9 mouse cellular contexts compared by ENCODE assay signal in genomic region chr4:137085083-137085810, GRCm38 (mm10). TPM values are rescaled to one million over a fixed set of nuclear protein-coding genes. Genes with fewer than 3 reads are reported as not detected.
DNase-seq lines count a peak whose midpoint lies in the region; ATAC-seq and TF ChIP-seq lines count a peak whose summit lies in the region.
"Had no signal": no experiment of that assay in that cellular context is flagged by ENCODE, and none has a peak within 500 bp of the region (broad histone marks: within the 10 kb centered on the region; RNA-seq: fewer than 3 reads in every experiment).

No protein-coding gene starts in this region.

- H3K36me3 ChIP-seq in kidney, postnatal 0 days (ENCODE audit: insufficient read depth, low read length), result no peaks in the 10 kb centered on the region
- no peaks in the 10 kb centered on the region for H3K36me3 ChIP-seq in kidney, embryonic 14.5 days (ENCODE audit: control insufficient read depth, insufficient read depth, low read length)
- H3K36me3 ChIP-seq in C2C12 (ENCODE audit: control insufficient read depth, insufficient read depth), result no peaks in the 10 kb centered on the region
- no peaks in the 10 kb centered on the region for H3K36me3 ChIP-seq in limb, embryonic 14.5 days (ENCODE audit: control insufficient read depth, insufficient read depth, low read length)

- no peak overlapping the region for H3K4me2 ChIP-seq in kidney, postnatal 0 days (ENCODE audit: low read length)
- no peak overlapping the region for H3K4me2 ChIP-seq in kidney, embryonic 14.5 days (replicated peaks; ENCODE audit: low read depth, low read length)
- H3K4me2 ChIP-seq in limb, embryonic 14.5 days (replicated peaks; ENCODE audit: low read depth, low read length, severe bottlenecking), result peak overlapping the region; percentile 17; the same call in 1 of the 2 replicates

- H3K27me3 ChIP-seq in kidney, postnatal 0 days (ENCODE audit: insufficient read depth, low read length), result no peaks in the 10 kb centered on the region
- no peaks in the 10 kb centered on the region; the same call in 1 of the 2 replicates for H3K27me3 ChIP-seq in kidney, embryonic 14.5 days (ENCODE audit: control insufficient read depth, insufficient read depth, low read length)
- peaks cover 11% of the 10 kb centered on the region for H3K27me3 ChIP-seq in C2C12 (ENCODE audit: control insufficient read depth, insufficient read depth, insufficient read length)
- no peaks in the 10 kb centered on the region for H3K27me3 ChIP-seq in limb, embryonic 14.5 days (ENCODE audit: control insufficient read depth, insufficient read depth, low read length)

- no peak for TF ChIP-seq POLR2A in brain, embryonic 14.5 days (IDR thresholded peaks at IDR 0.05; ENCODE audit: borderline replicate concordance, extremely low read depth, insufficient read depth, insufficient read length, poor library complexity, severe bottlenecking)
- no peak for TF ChIP-seq POLR2A in limb, embryonic 14.5 days (IDR thresholded peaks at IDR 0.05; ENCODE audit: borderline replicate concordance, extremely low read depth, insufficient read depth, insufficient read length)

- WGBS in kidney, postnatal 0 days, result 37% methylated on average over 18 of the region's 18 CpGs
- 47% methylated on average over 18 of the region's 18 CpGs for WGBS in kidney, embryonic 14.5 days
- WGBS in limb, embryonic 14.5 days, result 16% methylated on average over 18 of the region's 18 CpGs

- H3K4me1 ChIP-seq in kidney, postnatal 0 days (replicated peaks; ENCODE audit: insufficient read depth, low read length), result no peaks in the 10 kb centered on the region
- no peaks in the 10 kb centered on the region; the same call in 1 of the 2 replicates for H3K4me1 ChIP-seq in kidney, embryonic 14.5 days (ENCODE audit: control insufficient read depth, insufficient read depth, low read length)
- peaks cover 13% of the 10 kb centered on the region for H3K4me1 ChIP-seq in limb, embryonic 14.5 days (ENCODE audit: control insufficient read depth, insufficient read depth, low read length)

- ATAC-seq in kidney, postnatal 0 days (replicated peaks; ENCODE audit: low FRiP score, low read depth), result no peak
- ATAC-seq in kidney, embryonic 14.5 days (ENCODE audit: low FRiP score, low TSS enrichment), result no peak
- peak; percentile 34; the same call in 1 of the 2 replicates for ATAC-seq in limb, embryonic 14.5 days (ENCODE audit: low FRiP score, low read depth)
- ATAC-seq: midbrain, embryonic 16.5 days had no signal

- H3K9me3 ChIP-seq in kidney, postnatal 0 days (replicated peaks; ENCODE audit: low read length), result no peaks in the 10 kb centered on the region
- no peaks in the 10 kb centered on the region for H3K9me3 ChIP-seq in kidney, embryonic 14.5 days (ENCODE audit: control insufficient read depth, low read length)
- no peaks in the 10 kb centered on the region for H3K9me3 ChIP-seq in limb, embryonic 14.5 days (ENCODE audit: control insufficient read depth, low read length)

- H3K4me3 ChIP-seq in kidney, postnatal 0 days (replicated peaks; ENCODE audit: low read depth, low read length), result no peak overlapping the region
- H3K4me3 ChIP-seq in kidney, embryonic 14.5 days (ENCODE audit: low read length), result no peak overlapping the region
- H3K4me3 ChIP-seq in C2C12 (ENCODE audit: insufficient read depth, poor library complexity, severe bottlenecking), result no peak overlapping the region
- H3K4me3 ChIP-seq in limb, embryonic 14.5 days (replicated peaks; ENCODE audit: low read length), result no peak overlapping the region

- DNase-seq in kidney, postnatal 0 days (ENCODE audit: low spot score), result peak; percentile 24
- no peak for DNase-seq in brain, embryonic 14.5 days (ENCODE audit: low read depth)
- peak; percentile 34 for DNase-seq in limb, embryonic 14.5 days (ENCODE audit: low spot score)
- no peak for DNase-seq in spleen, postnatal 14 days (ENCODE audit: low spot score in 2 of 2)
- DNase-seq in thymus, postnatal 4 days, result no peak
- no peak for DNase-seq in urinary bladder, postnatal 4 days (ENCODE audit: low spot score in 2 of 2)

- TF ChIP-seq CTCF in kidney, postnatal 0 days (IDR thresholded peaks at IDR 0.05; ENCODE audit: low read depth), result peak; percentile 45; the same call in 1 of the 2 replicates
- TF ChIP-seq CTCF in C2C12 (IDR thresholded peaks at IDR 0.05; ENCODE audit: control insufficient read depth, insufficient read depth, insufficient read length), result no peak
- TF ChIP-seq CTCF in brain, embryonic 14.5 days (IDR thresholded peaks at IDR 0.05; ENCODE audit: borderline replicate concordance, extremely low read depth, insufficient read depth, insufficient read length), result peak; percentile 23; the same call in 1 of the 2 replicates

- H3K79me3 ChIP-seq in C2C12 (ENCODE audit: low read depth), result no peaks in the 10 kb centered on the region

- H3K9ac ChIP-seq in kidney, postnatal 0 days (ENCODE audit: low read depth, low read length), result no peak overlapping the region
- no peak overlapping the region for H3K9ac ChIP-seq in kidney, embryonic 14.5 days (ENCODE audit: low read depth, low read length)
- H3K9ac ChIP-seq in limb, embryonic 14.5 days (ENCODE audit: low read depth, low read length, severe bottlenecking), result no peak overlapping the region

- no peak overlapping the region for H3K27ac ChIP-seq in kidney, postnatal 0 days
- no peak overlapping the region for H3K27ac ChIP-seq in kidney, embryonic 14.5 days (ENCODE audit: low read depth, low read length)
- H3K27ac ChIP-seq in limb, embryonic 14.5 days (replicated peaks; ENCODE audit: low read depth, low read length), result no peak overlapping the region

- no peaks in the 10 kb centered on the region for H3K79me2 ChIP-seq in C2C12 (ENCODE audit: control insufficient read depth, insufficient read depth)

- no peak overlapping the region for H3ac ChIP-seq in C2C12 (ENCODE audit: control insufficient read depth, insufficient read length, low read depth)

TF ChIP-seq in C2C12, 6 proteins besides CTCF, POLR2A, EP300 and RAD21:
- TF ChIP-seq MYOG (IDR thresholded peaks at IDR 0.05; ENCODE audit: control insufficient read depth, extremely low read depth, insufficient read length) (no peak), MYOD1 (IDR thresholded peaks at IDR 0.05; ENCODE audit: control insufficient read depth, insufficient read length, low read depth) (peak; percentile 57), USF1 (IDR thresholded peaks at IDR 0.05; ENCODE audit: low read depth) (peak; percentile 72), FOSL1 (IDR thresholded peaks at IDR 0.05; ENCODE audit: insufficient read depth, low read length, poor library complexity, severe bottlenecking) (no peak), CEBPB (IDR thresholded peaks at IDR 0.05; ENCODE audit: low read depth) (no peak), MAX (IDR thresholded peaks at IDR 0.05) (peak; percentile 63)
TF ChIP-seq in C2C12: peak in this region for 3.

RNA-seq across cellular contexts. Expression of gene Zbtb40, which starts 36.6 kb away (rescaled TPM):
- polyA plus RNA-seq in kidney, postnatal 0 days (2015; fragmentation: Nextera tagmentation; extraction: Ambion mirVana), result 1.8 and 2.0 TPM in 2 replicates
- polyA plus RNA-seq in kidney, embryonic 14.5 days (2014; fragmentation: Nextera tagmentation; extraction: Ambion mirVana), result 3.3 and 5.6 TPM in 2 replicates
- 9.1 TPM for polyA plus RNA-seq in C2C12 (2012; fragmentation: generic; extraction: Trizol)
- 8.5 and 12.5 TPM in 2 replicates for polyA plus RNA-seq in brain, embryonic 14.5 days (2012; rRNA removed)
- 7.5 and 12.0 TPM in 2 replicates for polyA plus RNA-seq in limb, embryonic 14.5 days (2012; rRNA removed)
- polyA plus RNA-seq in limb, embryonic 14.5 days (2014; fragmentation: Nextera tagmentation; extraction: Ambion mirVana), result 5.0 TPM in 2 replicates

Comparison
In these comparisons a context has a peak if more than half of its experiments do, and no peak if none do; other contexts are left out.
1. DNase-seq: peak in kidney, postnatal 0 days (single experiment) and limb, embryonic 14.5 days (single experiment); none in brain, embryonic 14.5 days (single experiment), spleen, postnatal 14 days (0 of 2), thymus, postnatal 4 days (single experiment) and urinary bladder, postnatal 4 days (0 of 2).